Mouse (Mus musculus) spleen, adult 2 months (tissue): ENCODE measurements around the gene Hacd1.

ENCODE experiments used
- CTCF ChIP-seq: fragments of 200-500 bp; IDR thresholded peaks from 2 replicates; pipeline ENCODE4 v1.5.1; 2011; ENCODE audit warnings: mild to moderate bottlenecking, inconsistent platforms; ENCODE audit not compliant: insufficient read depth, insufficient read length, insufficient replicate concordance; ENCODE audit errors: extremely low read depth
- POLR2A ChIP-seq: fragments of 200-500 bp; IDR thresholded peaks from 2 replicates; pipeline ENCODE4 v1.6.1; 2011; ENCODE audit warnings: low read depth, low read length, inconsistent platforms

DNA sequence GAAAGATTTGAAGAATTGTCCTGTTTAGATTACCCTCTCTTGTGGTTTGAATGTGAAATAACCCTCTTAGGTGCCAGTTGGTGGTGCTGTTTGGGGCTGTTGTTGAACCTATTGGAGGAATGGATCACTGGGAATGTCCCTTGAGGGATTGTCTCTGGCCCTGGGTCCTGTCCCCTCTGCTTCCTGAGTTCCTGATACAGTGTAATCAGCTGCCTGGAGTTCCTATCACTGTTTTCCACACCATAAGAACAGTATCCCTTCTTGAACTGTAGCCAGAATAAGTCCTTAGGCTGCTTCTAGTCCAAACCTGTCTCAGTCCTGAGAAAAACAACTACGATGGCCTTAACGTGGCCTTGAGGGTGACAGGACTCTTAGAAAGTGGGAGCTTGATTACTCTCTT, 46.7 kb upstream of the Hacd1 start:
- TF ChIP-seq CTCF (no peak), POLR2A (no peak)
